Mouse (Mus musculus): Measurements from ENCODE around the gene Erc2. TPM values are rescaled to one million over a fixed set of nuclear protein-coding genes. Genes with fewer than 3 reads are reported as not detected.

Erc2 gene
- polyA plus RNA-seq, 1 experiment: 0.90 TPM

DNA sequence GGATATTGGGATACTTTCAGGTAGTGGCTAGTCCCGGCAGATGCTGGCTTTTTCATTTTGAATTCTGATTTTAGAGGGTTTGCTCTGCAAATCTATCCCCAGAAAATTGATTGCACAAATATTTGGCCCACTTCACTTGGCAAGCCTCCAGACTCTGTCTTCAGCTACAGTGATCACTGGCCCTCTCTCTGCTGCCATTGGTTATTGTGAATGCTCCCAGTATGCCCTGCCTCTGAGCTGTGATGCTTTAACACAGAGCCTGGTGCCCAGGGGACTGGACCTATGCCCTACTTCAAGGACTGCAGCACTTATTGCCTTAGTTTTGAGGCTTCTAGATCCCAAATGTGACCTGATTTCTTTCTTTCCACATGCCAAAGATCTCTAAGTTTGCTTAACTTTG lies 686.4 kb downstream of the Erc2 start:
- H3K36me3 ChIP-seq (ENCODE audit: control insufficient read depth, insufficient read depth): no peaks in the 10 kb centered on the region
- H3K79me2 ChIP-seq (ENCODE audit: control insufficient read depth, insufficient read depth): no peaks in the 10 kb centered on the region
- no peak overlapping the region for H3ac ChIP-seq (ENCODE audit: control insufficient read depth, insufficient read length, low read depth)
- no peaks in the 10 kb centered on the region for H3K79me3 ChIP-seq (ENCODE audit: low read depth)
- H3K27me3 ChIP-seq (ENCODE audit: control insufficient read depth, insufficient read depth, insufficient read length): no peaks in the 10 kb centered on the region
- TF ChIP-seq USF1 (IDR thresholded peaks at IDR 0.05; ENCODE audit: low read depth) (no peak), MYOD1 (IDR thresholded peaks at IDR 0.05; ENCODE audit: control insufficient read depth, insufficient read length, low read depth) (no peak), CTCF (IDR thresholded peaks at IDR 0.05; ENCODE audit: control insufficient read depth, insufficient read depth, insufficient read length) (no peak), CEBPB (IDR thresholded peaks at IDR 0.05; ENCODE audit: low read depth) (no peak), FOSL1 (IDR thresholded peaks at IDR 0.05; ENCODE audit: insufficient read depth, low read length, poor library complexity, severe bottlenecking) (no peak), MYOG (IDR thresholded peaks at IDR 0.05; ENCODE audit: control insufficient read depth, extremely low read depth, insufficient read length) (no peak), MAX (IDR thresholded peaks at IDR 0.05) (no peak)
- no peak overlapping the region for H3K4me3 ChIP-seq (ENCODE audit: insufficient read depth, poor library complexity, severe bottlenecking)

DNA sequence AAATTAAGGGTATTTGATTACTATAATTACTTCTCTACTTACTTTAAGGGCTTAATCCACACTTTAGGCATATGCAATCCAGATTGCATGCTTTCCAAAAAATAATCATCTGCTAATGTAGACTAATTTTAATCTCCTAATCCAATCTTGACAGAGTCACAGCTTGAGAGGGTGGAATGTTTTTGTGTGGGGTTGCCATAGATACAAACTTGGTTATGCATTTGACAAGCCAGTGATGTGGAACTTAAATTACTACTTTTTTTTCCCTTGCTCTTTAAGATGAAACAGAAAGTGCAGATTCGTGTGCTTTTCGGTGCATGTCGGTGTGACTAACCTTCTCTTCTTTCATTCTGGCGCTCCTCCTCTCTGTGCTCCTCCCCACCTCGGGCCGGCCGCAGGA lies 694.6 kb downstream of the Erc2 start:
- no peak overlapping the region for H3K4me3 ChIP-seq (ENCODE audit: insufficient read depth, poor library complexity, severe bottlenecking)
- no peaks in the 10 kb centered on the region for H3K27me3 ChIP-seq (ENCODE audit: control insufficient read depth, insufficient read depth, insufficient read length)
- no peaks in the 10 kb centered on the region for H3K36me3 ChIP-seq (ENCODE audit: control insufficient read depth, insufficient read depth)
- no peaks in the 10 kb centered on the region for H3K79me2 ChIP-seq (ENCODE audit: control insufficient read depth, insufficient read depth)
- H3K79me3 ChIP-seq (ENCODE audit: low read depth): no peaks in the 10 kb centered on the region
- TF ChIP-seq USF1 (IDR thresholded peaks at IDR 0.05; ENCODE audit: low read depth) (no peak), MYOG (IDR thresholded peaks at IDR 0.05; ENCODE audit: control insufficient read depth, extremely low read depth, insufficient read length) (no peak), MAX (IDR thresholded peaks at IDR 0.05) (no peak), MYOD1 (IDR thresholded peaks at IDR 0.05; ENCODE audit: control insufficient read depth, insufficient read length, low read depth) (no peak), FOSL1 (IDR thresholded peaks at IDR 0.05; ENCODE audit: insufficient read depth, low read length, poor library complexity, severe bottlenecking) (no peak), CTCF (IDR thresholded peaks at IDR 0.05; ENCODE audit: control insufficient read depth, insufficient read depth, insufficient read length) (no peak), CEBPB (IDR thresholded peaks at IDR 0.05; ENCODE audit: low read depth) (no peak)
- H3ac ChIP-seq (ENCODE audit: control insufficient read depth, insufficient read length, low read depth): no peak overlapping the region

DNA sequence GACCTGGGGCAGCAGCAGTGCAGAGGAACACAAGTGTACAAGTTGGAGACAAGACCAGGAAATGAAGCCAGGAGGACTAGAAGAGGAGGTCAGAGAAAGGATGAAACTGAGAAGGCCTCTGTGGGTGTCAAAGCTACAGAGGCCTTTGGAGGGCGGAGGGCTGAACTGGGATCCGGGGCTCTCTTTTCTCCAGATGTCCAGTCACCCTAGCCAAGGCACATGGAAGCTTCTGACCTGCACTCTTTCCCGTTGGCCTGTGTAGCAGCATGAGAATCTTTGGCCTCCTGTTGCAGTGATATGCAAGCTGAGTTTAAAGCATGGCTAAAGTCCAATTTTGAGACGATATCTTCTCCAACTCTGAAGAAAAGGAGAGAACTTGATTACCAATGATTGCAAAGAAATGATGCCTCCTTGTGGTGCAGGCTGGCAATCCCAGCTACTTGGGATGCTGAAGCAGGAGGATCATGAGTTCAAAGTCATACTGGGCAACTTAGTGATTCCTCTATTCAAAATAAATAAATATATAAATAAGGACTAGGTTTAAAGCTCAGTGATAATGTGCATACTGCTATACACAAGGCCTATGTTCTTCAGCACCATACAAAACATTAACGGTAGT lies 699.8 kb downstream of the Erc2 start:
- Histone ChIP-seq H3K27me3 (ENCODE audit: control insufficient read depth, insufficient read depth, insufficient read length) (no peaks in the 10 kb centered on the region), H3K79me3 (ENCODE audit: low read depth) (no peaks in the 10 kb centered on the region), H3ac (ENCODE audit: control insufficient read depth, insufficient read length, low read depth) (no peak overlapping the region), H3K79me2 (ENCODE audit: control insufficient read depth, insufficient read depth) (no peaks in the 10 kb centered on the region), H3K36me3 (ENCODE audit: control insufficient read depth, insufficient read depth) (no peaks in the 10 kb centered on the region), H3K4me3 (ENCODE audit: insufficient read depth, poor library complexity, severe bottlenecking) (no peak overlapping the region)
- TF ChIP-seq MYOD1 (IDR thresholded peaks at IDR 0.05; ENCODE audit: control insufficient read depth, insufficient read length, low read depth) (no peak), MAX (IDR thresholded peaks at IDR 0.05) (no peak), USF1 (IDR thresholded peaks at IDR 0.05; ENCODE audit: low read depth) (no peak), CTCF (IDR thresholded peaks at IDR 0.05; ENCODE audit: control insufficient read depth, insufficient read depth, insufficient read length) (no peak), MYOG (IDR thresholded peaks at IDR 0.05; ENCODE audit: control insufficient read depth, extremely low read depth, insufficient read length) (no peak), FOSL1 (IDR thresholded peaks at IDR 0.05; ENCODE audit: insufficient read depth, low read length, poor library complexity, severe bottlenecking) (no peak)

DNA sequence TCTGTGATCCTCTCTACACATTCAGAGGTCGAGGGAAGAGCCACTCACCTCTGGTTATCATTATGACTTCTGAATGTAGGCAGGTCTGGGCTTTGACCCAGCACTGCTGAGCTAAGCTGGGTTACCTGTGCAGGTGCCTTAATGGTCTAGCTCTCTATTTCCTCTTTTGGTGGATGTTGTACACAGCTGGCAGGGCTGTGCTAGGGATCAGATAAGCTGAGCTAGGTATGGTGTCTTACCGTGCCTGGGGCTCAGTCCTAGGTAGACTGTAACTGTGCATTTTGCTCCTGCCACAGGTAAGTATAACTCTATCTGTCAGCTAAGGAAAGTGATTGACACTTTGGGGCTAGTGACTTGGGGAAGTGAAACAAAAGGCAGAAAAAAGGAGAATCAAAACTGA lies 701.0 kb downstream of the Erc2 start:
- Histone ChIP-seq H3K4me3 (ENCODE audit: insufficient read depth, poor library complexity, severe bottlenecking) (no peak overlapping the region), H3ac (ENCODE audit: control insufficient read depth, insufficient read length, low read depth) (no peak overlapping the region), H3K79me3 (ENCODE audit: low read depth) (no peaks in the 10 kb centered on the region), H3K79me2 (ENCODE audit: control insufficient read depth, insufficient read depth) (no peaks in the 10 kb centered on the region), H3K36me3 (ENCODE audit: control insufficient read depth, insufficient read depth) (no peaks in the 10 kb centered on the region), H3K27me3 (ENCODE audit: control insufficient read depth, insufficient read depth, insufficient read length) (no peaks in the 10 kb centered on the region)
- TF ChIP-seq MYOG (IDR thresholded peaks at IDR 0.05; ENCODE audit: control insufficient read depth, extremely low read depth, insufficient read length): no peak
- no peak for TF ChIP-seq USF1 (IDR thresholded peaks at IDR 0.05; ENCODE audit: low read depth)
- TF ChIP-seq MAX (IDR thresholded peaks at IDR 0.05): no peak
- no peak for TF ChIP-seq FOSL1 (IDR thresholded peaks at IDR 0.05; ENCODE audit: insufficient read depth, low read length, poor library complexity, severe bottlenecking)
- no peak for TF ChIP-seq MYOD1 (IDR thresholded peaks at IDR 0.05; ENCODE audit: control insufficient read depth, insufficient read length, low read depth)

DNA sequence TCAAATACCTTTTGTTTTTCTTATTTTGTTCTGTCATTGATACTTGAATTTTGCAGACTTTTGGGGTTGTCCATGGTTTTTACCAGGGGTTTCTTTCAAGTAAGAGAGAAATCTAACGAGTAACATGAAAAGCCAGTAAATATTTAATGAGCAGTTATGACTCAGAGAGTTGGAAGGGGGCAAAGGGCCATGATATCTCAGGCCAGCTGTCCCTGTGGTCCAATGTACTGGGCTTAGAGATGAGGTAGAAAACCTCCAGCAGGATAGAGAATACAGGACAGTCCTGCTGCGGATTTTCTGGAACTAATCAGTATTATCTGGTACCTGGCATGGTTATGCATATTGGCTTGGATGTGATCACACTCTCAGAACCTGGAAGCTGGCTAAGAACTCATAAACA lies 701.5 kb downstream of the Erc2 start:
- H3K79me2 ChIP-seq (ENCODE audit: control insufficient read depth, insufficient read depth): no peaks in the 10 kb centered on the region
- H3ac ChIP-seq (ENCODE audit: control insufficient read depth, insufficient read length, low read depth): no peak overlapping the region
- H3K79me3 ChIP-seq (ENCODE audit: low read depth): no peaks in the 10 kb centered on the region
- no peak overlapping the region for H3K4me3 ChIP-seq (ENCODE audit: insufficient read depth, poor library complexity, severe bottlenecking)
- H3K36me3 ChIP-seq (ENCODE audit: control insufficient read depth, insufficient read depth): no peaks in the 10 kb centered on the region
- no peaks in the 10 kb centered on the region for H3K27me3 ChIP-seq (ENCODE audit: control insufficient read depth, insufficient read depth, insufficient read length)
- TF ChIP-seq CTCF (IDR thresholded peaks at IDR 0.05; ENCODE audit: control insufficient read depth, insufficient read depth, insufficient read length): no peak
- TF ChIP-seq MYOD1 (IDR thresholded peaks at IDR 0.05; ENCODE audit: control insufficient read depth, insufficient read length, low read depth): no peak
- TF ChIP-seq CEBPB (IDR thresholded peaks at IDR 0.05; ENCODE audit: low read depth): no peak
- no peak for TF ChIP-seq MAX (IDR thresholded peaks at IDR 0.05)
- no peak for TF ChIP-seq USF1 (IDR thresholded peaks at IDR 0.05; ENCODE audit: low read depth)
- no peak for TF ChIP-seq MYOG (IDR thresholded peaks at IDR 0.05; ENCODE audit: control insufficient read depth, extremely low read depth, insufficient read length)
- TF ChIP-seq FOSL1 (IDR thresholded peaks at IDR 0.05; ENCODE audit: insufficient read depth, low read length, poor library complexity, severe bottlenecking): no peak

DNA sequence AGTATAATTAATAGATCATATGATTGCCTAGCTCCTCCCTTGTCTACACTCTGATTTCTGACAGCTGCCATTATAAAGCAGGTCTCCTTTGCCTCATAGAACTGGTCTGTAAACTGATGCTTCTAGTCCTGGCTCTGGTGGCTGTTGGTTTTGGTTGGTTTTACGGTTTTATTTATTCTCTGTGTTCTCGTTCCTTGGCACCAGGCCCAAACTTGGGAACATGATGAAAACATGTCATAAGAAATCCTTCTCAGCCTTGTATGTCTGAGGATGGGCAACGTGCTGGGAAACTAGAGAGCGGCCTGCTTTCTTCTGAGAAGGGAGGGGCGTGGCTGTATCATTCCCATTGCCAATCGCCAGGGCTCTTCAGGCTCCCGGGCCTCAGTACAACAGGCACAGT lies 704.2 kb downstream of the Erc2 start:
- Histone ChIP-seq H3K79me2 (ENCODE audit: control insufficient read depth, insufficient read depth) (no peaks in the 10 kb centered on the region), H3K36me3 (ENCODE audit: control insufficient read depth, insufficient read depth) (no peaks in the 10 kb centered on the region), H3K4me3 (ENCODE audit: insufficient read depth, poor library complexity, severe bottlenecking) (no peak overlapping the region), H3K27me3 (ENCODE audit: control insufficient read depth, insufficient read depth, insufficient read length) (no peaks in the 10 kb centered on the region), H3ac (ENCODE audit: control insufficient read depth, insufficient read length, low read depth) (no peak overlapping the region), H3K79me3 (ENCODE audit: low read depth) (no peaks in the 10 kb centered on the region)
- TF ChIP-seq CTCF (IDR thresholded peaks at IDR 0.05; ENCODE audit: control insufficient read depth, insufficient read depth, insufficient read length) (no peak), MAX (IDR thresholded peaks at IDR 0.05) (no peak), CEBPB (IDR thresholded peaks at IDR 0.05; ENCODE audit: low read depth) (no peak), MYOD1 (IDR thresholded peaks at IDR 0.05; ENCODE audit: control insufficient read depth, insufficient read length, low read depth) (no peak), FOSL1 (IDR thresholded peaks at IDR 0.05; ENCODE audit: insufficient read depth, low read length, poor library complexity, severe bottlenecking) (no peak), USF1 (IDR thresholded peaks at IDR 0.05; ENCODE audit: low read depth) (no peak), MYOG (IDR thresholded peaks at IDR 0.05; ENCODE audit: control insufficient read depth, extremely low read depth, insufficient read length) (no peak)
